Mouse (Mus musculus) myocyte (in vitro differentiated cells): Measurements from ENCODE around the gene Nrip3. TPM values are rescaled to one million over a fixed set of nuclear protein-coding genes. Genes with fewer than 3 reads are reported as not detected.

Experiments
- H3K27me3 ChIP-seq: one replicate; pipeline ENCODE4 v1.6.1; 2011; ENCODE audit not compliant: control insufficient read depth, insufficient read depth, insufficient read length
- H3K36me3 ChIP-seq: one replicate; pipeline ENCODE4 v1.6.1; 2011; ENCODE audit not compliant: control insufficient read depth, insufficient read depth
- H3K4me2 ChIP-seq: one replicate; pipeline ENCODE4 v1.6.1; 2011; ENCODE audit warnings: low read depth, control low read depth
- H3K4me3 ChIP-seq: one replicate; pipeline ENCODE4 v1.5.1; 2011; ENCODE audit warnings: mild to moderate bottlenecking, control low read depth, moderate library complexity
- H3K79me2 ChIP-seq: one replicate; pipeline ENCODE4 v1.6.1; 2011; ENCODE audit not compliant: control insufficient read depth, insufficient read depth
- H3ac ChIP-seq: one replicate; pipeline ENCODE4 v1.6.1; 2011; ENCODE audit not compliant: control insufficient read depth, insufficient read length
- CEBPB ChIP-seq: IDR thresholded peaks from 2 replicates; pipeline ENCODE4 v1.6.1; 2011; ENCODE audit warnings: mild to moderate bottlenecking, moderate library complexity; ENCODE audit not compliant: poor library complexity, insufficient read depth, severe bottlenecking
- E2F4 ChIP-seq: IDR thresholded peaks from one replicate; pipeline ENCODE4 v1.6.1; 2011; ENCODE audit warnings: mild to moderate bottlenecking, control low read depth, moderate library complexity; ENCODE audit not compliant: insufficient read depth
- MAX ChIP-seq: IDR thresholded peaks from one replicate; pipeline ENCODE4 v1.6.1; 2011; ENCODE audit warnings: low read depth, mild to moderate bottlenecking, control low read depth
- MYOD1 ChIP-seq, 3 experiments: IDR thresholded peaks; one replicate each; pipeline ENCODE4 v1.6.1; 2011; ENCODE audit warnings: control low read depth in 2 of 3, low read depth in 2 of 3, mild to moderate bottlenecking in 2 of 3, moderate library complexity in 1 of 3; ENCODE audit not compliant: insufficient read length in 2 of 3, control insufficient read depth in 1 of 3
- MYOG ChIP-seq, 3 experiments: IDR thresholded peaks; one replicate each; pipeline ENCODE4 v1.6.1; 2011; ENCODE audit warnings: control low read depth in 2 of 3, low read depth in 2 of 3, mild to moderate bottlenecking in 2 of 3; ENCODE audit not compliant: insufficient read length in 2 of 3, control insufficient read depth in 1 of 3, insufficient read depth in 1 of 3
- POLR2A ChIP-seq: IDR thresholded peaks from one replicate; pipeline ENCODE4 v1.6.1; 2011; ENCODE audit warnings: low read depth, mild to moderate bottlenecking, control low read depth, moderate library complexity; ENCODE audit not compliant: insufficient read length
- POLR2AphosphoS2 ChIP-seq: IDR thresholded peaks from one replicate; pipeline ENCODE4 v1.6.1; 2011; ENCODE audit warnings: low read depth, control low read depth; ENCODE audit not compliant: insufficient read length
- REST ChIP-seq: IDR thresholded peaks from one replicate; pipeline ENCODE4 v1.6.1; 2011; ENCODE audit warnings: mild to moderate bottlenecking, control low read depth, moderate library complexity; ENCODE audit not compliant: insufficient read depth, insufficient read length
- SRF ChIP-seq: IDR thresholded peaks from one replicate; pipeline ENCODE4 v1.6.1; 2011; ENCODE audit warnings: low read depth; ENCODE audit not compliant: control insufficient read depth, insufficient read length
- TCF12 ChIP-seq: IDR thresholded peaks from one replicate; pipeline ENCODE4 v1.6.1; 2011; ENCODE audit warnings: mild to moderate bottlenecking, control low read depth; ENCODE audit not compliant: poor library complexity, insufficient read depth, severe bottlenecking
- TCF3 ChIP-seq: IDR thresholded peaks from one replicate; pipeline ENCODE4 v1.6.1; 2011; ENCODE audit warnings: low read depth, control low read depth; ENCODE audit not compliant: insufficient read length
- USF1 ChIP-seq: IDR thresholded peaks from one replicate; pipeline ENCODE4 v1.6.1; 2011; ENCODE audit warnings: low read depth, mild to moderate bottlenecking, control low read depth, moderate library complexity
- polyA plus RNA-seq: library from polyadenylated mRNA; unstranded; fragments of >200 nt; fragmentation: generic; extraction: Trizol; gene quantifications from one replicate; pipeline ENCODE4 v1.2.1, GENCODE M21; 2012; ENCODE audit warnings: missing spikeins

Gene Nrip3
- 0.01 TPM for polyA plus RNA-seq

DNA sequence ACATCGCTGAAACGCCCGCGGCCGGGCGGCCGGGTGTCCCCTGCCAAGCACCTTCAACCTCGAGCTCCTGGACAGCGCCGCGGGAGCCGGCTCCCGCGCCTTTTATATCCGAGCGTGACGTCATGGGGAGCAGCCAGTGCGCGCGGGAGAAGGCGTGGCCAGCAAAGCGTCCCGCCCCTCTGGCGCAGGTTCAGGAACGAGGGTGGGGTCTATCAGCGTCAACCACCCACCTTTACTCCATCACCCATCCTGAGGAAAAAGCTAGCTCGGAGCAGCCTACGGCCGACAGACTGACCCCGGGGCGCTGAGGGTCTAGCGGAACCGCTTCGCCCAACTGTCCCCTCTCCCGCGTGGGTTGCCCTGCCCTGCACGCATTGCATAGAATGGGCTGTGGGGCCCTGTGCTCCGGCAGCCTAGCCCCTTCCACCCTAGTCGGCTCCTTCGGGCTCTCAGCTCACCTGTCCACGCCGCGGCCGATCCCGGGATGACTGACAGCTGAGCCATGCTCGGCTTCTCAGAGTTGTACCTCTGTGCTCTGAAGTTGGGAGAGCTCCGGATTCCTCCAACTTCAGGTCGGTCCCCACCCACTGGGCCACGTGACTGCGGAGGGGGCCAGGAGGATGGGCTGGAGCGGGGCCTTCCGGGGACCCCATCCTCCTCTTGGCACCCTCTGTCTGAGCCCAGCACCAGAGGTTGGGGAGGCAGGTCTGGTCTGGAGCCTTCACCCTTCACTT, at the start of gene Nrip3:
TSS of gene Nrip3 (minus strand) at position 556 of the 734 bp plus-strand sequence.
- Histone ChIP-seq H3K36me3 (no peaks in the 10 kb centered on the region), H3K27me3 (peaks cover 45% of the 10 kb centered on the region), H3K79me2 (no peaks in the 10 kb centered on the region), H3K4me3 (no peak within 1 kb of the TSS), H3ac (no peak within 1 kb of the TSS), H3K4me2 (peak within 1 kb of the TSS; percentile 12)
- TF ChIP-seq REST: no peak
- no peak for TF ChIP-seq SRF
- TF ChIP-seq TCF12: no peak
- TF ChIP-seq E2F4: no peak
- TF ChIP-seq POLR2AphosphoS2: no peak
- TF ChIP-seq TCF3: no peak
- TF ChIP-seq MYOG (IDR thresholded peaks at IDR 0.05; ENCODE audit: control insufficient read depth in 1 of 3, insufficient read depth in 1 of 3, insufficient read length in 2 of 3, low read depth in 2 of 3): no peak
- TF ChIP-seq CEBPB: no peak
- no peak for TF ChIP-seq USF1
- no peak for TF ChIP-seq MYOD1 (IDR thresholded peaks at IDR 0.05; ENCODE audit: control insufficient read depth in 1 of 3, insufficient read length in 2 of 3, low read depth in 2 of 3)
- no peak for TF ChIP-seq MAX
- TF ChIP-seq POLR2A: no peak

DNA sequence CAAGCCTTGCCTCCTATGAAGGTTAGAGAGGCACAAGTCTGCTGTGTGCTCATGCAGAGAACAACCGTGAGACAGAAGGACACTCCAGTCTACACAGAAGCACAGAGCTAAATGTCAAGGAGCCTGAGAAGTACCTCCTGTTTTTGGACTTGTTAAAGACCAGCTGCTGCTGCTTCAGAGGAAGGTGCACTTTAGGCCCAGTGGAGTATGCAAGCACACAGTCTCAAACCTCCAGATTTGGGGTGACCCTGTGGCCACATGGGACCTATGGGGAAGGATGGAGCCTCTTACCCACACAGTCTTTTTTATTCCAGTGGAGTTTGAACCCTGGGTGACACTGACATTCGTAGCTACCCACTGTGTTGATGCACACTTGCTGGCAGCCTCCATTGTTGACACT, 49.6 kb upstream of the Nrip3 start:
- Histone ChIP-seq H3K79me2 (no peaks in the 10 kb centered on the region), H3K4me3 (no peak overlapping the region), H3ac (no peak overlapping the region), H3K27me3 (peaks cover 33% of the 10 kb centered on the region), H3K36me3 (no peaks in the 10 kb centered on the region), H3K4me2 (no peak overlapping the region)
- TF ChIP-seq POLR2AphosphoS2: no peak
- no peak for TF ChIP-seq POLR2A
- no peak for TF ChIP-seq USF1
- TF ChIP-seq MYOD1 (IDR thresholded peaks at IDR 0.05; ENCODE audit: control insufficient read depth in 1 of 3, insufficient read length in 2 of 3, low read depth in 2 of 3): no peak

DNA sequence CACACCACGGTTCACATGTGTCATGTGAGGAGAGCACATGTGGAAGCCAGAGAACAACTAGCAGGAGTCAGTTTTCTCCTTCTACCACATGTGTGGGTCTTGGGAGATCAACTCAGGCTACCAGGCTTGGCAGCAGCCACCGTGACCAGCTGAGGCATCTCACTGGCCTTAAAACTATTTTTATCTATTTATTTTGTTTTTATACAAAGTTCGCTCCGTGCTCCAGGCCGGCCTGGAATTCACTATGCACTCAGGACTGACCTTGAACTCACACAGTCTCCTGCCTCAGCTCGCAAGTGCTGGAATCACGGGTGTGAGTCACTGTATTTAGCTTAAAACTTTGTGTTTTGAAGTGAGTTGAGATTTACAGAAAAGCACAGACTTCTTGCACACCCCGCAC, 45.1 kb upstream of the Nrip3 start:
- H3ac ChIP-seq: no peak overlapping the region
- no peaks in the 10 kb centered on the region for H3K79me2 ChIP-seq

DNA sequence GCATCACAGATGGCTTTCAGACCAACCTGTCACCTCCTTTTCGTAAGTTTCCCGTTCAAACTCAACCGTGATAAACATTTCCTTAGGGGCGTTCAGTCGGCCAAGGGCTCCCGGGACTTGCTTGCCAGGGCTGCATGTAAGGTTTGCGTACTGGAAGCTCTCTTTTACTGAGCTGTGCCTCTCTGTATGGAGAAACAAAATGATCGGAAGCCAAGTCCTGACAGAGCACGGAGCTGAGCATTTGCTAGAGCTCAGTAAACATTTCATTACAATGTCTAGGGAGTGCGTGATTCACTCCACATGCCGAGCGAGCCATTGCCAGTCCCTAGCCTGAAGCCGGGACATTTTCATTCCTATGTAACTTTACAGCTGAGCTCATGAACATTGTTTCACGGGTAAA, 43.5 kb upstream of the Nrip3 start:
- no peaks in the 10 kb centered on the region for H3K79me2 ChIP-seq
- H3K4me2 ChIP-seq: no peak overlapping the region
- no peak for TF ChIP-seq MYOD1 (IDR thresholded peaks at IDR 0.05; ENCODE audit: control insufficient read depth in 1 of 3, insufficient read length in 2 of 3, low read depth in 2 of 3)
- no peak for TF ChIP-seq REST
- no peak for TF ChIP-seq POLR2AphosphoS2
- TF ChIP-seq MAX: no peak
- no peak for TF ChIP-seq SRF
- no peak for TF ChIP-seq E2F4
- TF ChIP-seq POLR2A: no peak
- TF ChIP-seq TCF3: no peak
- TF ChIP-seq MYOG (IDR thresholded peaks at IDR 0.05; ENCODE audit: control insufficient read depth in 1 of 3, insufficient read depth in 1 of 3, insufficient read length in 2 of 3, low read depth in 2 of 3): no peak
- no peak for TF ChIP-seq USF1
- no peak for TF ChIP-seq CEBPB
- H3K4me3 ChIP-seq: no peak overlapping the region
- H3ac ChIP-seq: no peak overlapping the region
- peaks cover 39% of the 10 kb centered on the region for H3K27me3 ChIP-seq
- no peaks in the 10 kb centered on the region for H3K36me3 ChIP-seq

More for the DNA sequence above, 45.1 kb upstream of the Nrip3 start:
- no peak for TF ChIP-seq CEBPB
- TF ChIP-seq USF1: no peak
- no peak for TF ChIP-seq REST
- TF ChIP-seq TCF3: no peak
- TF ChIP-seq MYOD1 (IDR thresholded peaks at IDR 0.05; ENCODE audit: control insufficient read depth in 1 of 3, insufficient read length in 2 of 3, low read depth in 2 of 3): no peak
- TF ChIP-seq TCF12: no peak
- no peak for TF ChIP-seq MAX
- no peak for TF ChIP-seq E2F4
- no peak for TF ChIP-seq SRF
- no peak for TF ChIP-seq POLR2A
- Histone ChIP-seq H3K4me2 (no peak overlapping the region), H3K4me3 (no peak overlapping the region), H3K36me3 (no peaks in the 10 kb centered on the region), H3K27me3 (peaks cover 52% of the 10 kb centered on the region)

DNA sequence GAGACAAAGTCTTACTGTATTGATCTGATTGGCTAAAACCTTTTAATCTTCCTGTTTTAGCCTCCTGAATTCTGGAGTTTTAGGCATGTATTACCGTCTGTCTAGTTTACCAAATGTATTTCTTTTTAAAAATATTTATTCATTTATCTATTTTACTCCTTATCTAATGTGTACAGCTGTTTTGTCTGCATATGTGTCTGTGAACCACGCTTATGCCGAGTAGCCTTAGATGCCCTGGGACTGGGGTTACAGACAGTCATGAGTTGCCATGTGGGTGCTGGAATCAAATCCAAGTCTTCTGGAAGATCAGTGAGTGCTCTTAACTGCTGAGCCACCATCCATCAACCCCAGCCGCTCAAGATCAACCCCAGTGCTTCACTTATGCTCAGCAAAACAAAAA, 36.8 kb upstream of the Nrip3 start:
- Histone ChIP-seq H3K27me3 (peaks cover 22% of the 10 kb centered on the region), H3K4me3 (no peak overlapping the region), H3K79me2 (no peaks in the 10 kb centered on the region), H3ac (no peak overlapping the region), H3K4me2 (no peak overlapping the region), H3K36me3 (no peaks in the 10 kb centered on the region)
- TF ChIP-seq E2F4 (no peak), CEBPB (no peak), USF1 (no peak), SRF (no peak), TCF3 (no peak), POLR2AphosphoS2 (no peak), MYOG (IDR thresholded peaks at IDR 0.05; ENCODE audit: control insufficient read depth in 1 of 3, insufficient read depth in 1 of 3, insufficient read length in 2 of 3, low read depth in 2 of 3) (no peak), MAX (no peak), TCF12 (no peak), POLR2A (no peak), REST (no peak)
